Mouse (Mus musculus): ENCODE measurements around the gene Acap1. TPM values are rescaled to one million over a fixed set of nuclear protein-coding genes. Genes with fewer than 3 reads are reported as not detected.

Acap1 gene
- polyA plus RNA-seq, 1 experiment = 47.6 TPM

GRCm38 (mm10) chr11:69878952-69879351, 16.4 kb downstream of the Acap1 start:
- peaks cover 6% of the 10 kb centered on the region for H3K27me3 ChIP-seq (replicated peaks)
- H3K4me3 ChIP-seq (replicated peaks) = peak overlapping the region; percentile 95
- peaks cover 15% of the 10 kb centered on the region for H3K36me3 ChIP-seq (replicated peaks; ENCODE audit: low read length)
- peaks cover 78% of the 10 kb centered on the region for H3K4me1 ChIP-seq
- TF ChIP-seq GATA1 (IDR thresholded peaks at IDR 0.05; ENCODE audit: borderline replicate concordance, low read length) = no peak
- TF ChIP-seq FLI1 (IDR thresholded peaks at IDR 0.05; ENCODE audit: low read length) = no peak
- H3K9me3 ChIP-seq = no peaks in the 10 kb centered on the region

GRCm38 (mm10) chr11:69878399-69878798, 16.9 kb downstream of the Acap1 start:
- H3K4me1 ChIP-seq = peaks cover 73% of the 10 kb centered on the region
- peaks cover 6% of the 10 kb centered on the region for H3K27me3 ChIP-seq (replicated peaks)
- TF ChIP-seq FLI1 (IDR thresholded peaks at IDR 0.05; ENCODE audit: low read length) = no peak
- TF ChIP-seq GATA1 (IDR thresholded peaks at IDR 0.05; ENCODE audit: borderline replicate concordance, low read length) = no peak
- H3K4me3 ChIP-seq (replicated peaks) = peak overlapping the region; percentile 40
- H3K36me3 ChIP-seq (replicated peaks; ENCODE audit: low read length) = peaks cover 9% of the 10 kb centered on the region
- no peaks in the 10 kb centered on the region for H3K9me3 ChIP-seq

GRCm38 (mm10) chr11:69877878-69878277, 17.5 kb downstream of the Acap1 start, which contains the start of gene Tmem95:
Gene Tmem95 (minus strand): TSS chr11:69878018.
- TF ChIP-seq FLI1 (IDR thresholded peaks at IDR 0.05; ENCODE audit: low read length) (no peak), GATA1 (IDR thresholded peaks at IDR 0.05; ENCODE audit: borderline replicate concordance, low read length) (no peak)
- H3K4me3 ChIP-seq (replicated peaks) = peak within 1 kb of the TSS; percentile 67
- peaks cover 6% of the 10 kb centered on the region for H3K27me3 ChIP-seq (replicated peaks)
- peaks cover 5% of the 10 kb centered on the region for H3K36me3 ChIP-seq (replicated peaks; ENCODE audit: low read length)
- H3K9me3 ChIP-seq = no peaks in the 10 kb centered on the region
- peaks cover 73% of the 10 kb centered on the region for H3K4me1 ChIP-seq

- H3K4me1 ChIP-seq = peaks cover 67% of the 10 kb centered on the region
- peaks cover 2% of the 10 kb centered on the region for H3K36me3 ChIP-seq (replicated peaks; ENCODE audit: low read length)
- H3K4me3 ChIP-seq (replicated peaks) = peak overlapping the region; percentile 67
- H3K27me3 ChIP-seq (replicated peaks) = peaks cover 6% of the 10 kb centered on the region
- H3K9me3 ChIP-seq = no peaks in the 10 kb centered on the region
- no peak for TF ChIP-seq FLI1 (IDR thresholded peaks at IDR 0.05; ENCODE audit: low read length)
- no peak for TF ChIP-seq GATA1 (IDR thresholded peaks at IDR 0.05; ENCODE audit: borderline replicate concordance, low read length)
Measured at GRCm38 (mm10) chr11:69876867-69877266, 18.5 kb downstream of the Acap1 start.

- peaks cover 2% of the 10 kb centered on the region for H3K36me3 ChIP-seq (replicated peaks; ENCODE audit: low read length)
- TF ChIP-seq FLI1 (IDR thresholded peaks at IDR 0.05; ENCODE audit: low read length) (no peak), GATA1 (IDR thresholded peaks at IDR 0.05; ENCODE audit: borderline replicate concordance, low read length) (no peak)
- H3K4me1 ChIP-seq = peaks cover 60% of the 10 kb centered on the region
- H3K9me3 ChIP-seq = no peaks in the 10 kb centered on the region
- peaks cover 6% of the 10 kb centered on the region for H3K27me3 ChIP-seq (replicated peaks)
- peak overlapping the region; percentile 42 for H3K4me3 ChIP-seq (replicated peaks)
Measured at GRCm38 (mm10) chr11:69876186-69876585, 19.2 kb downstream of the Acap1 start.

GRCm38 (mm10) chr11:69872451-69872850, 22.9 kb downstream of the Acap1 start:
- no peak for TF ChIP-seq GATA1 (IDR thresholded peaks at IDR 0.05; ENCODE audit: borderline replicate concordance, low read length)
- peaks cover 23% of the 10 kb centered on the region for H3K4me1 ChIP-seq
- no peaks in the 10 kb centered on the region for H3K36me3 ChIP-seq (replicated peaks; ENCODE audit: low read length)
- peaks cover 18% of the 10 kb centered on the region for H3K27me3 ChIP-seq (replicated peaks)
- no peak overlapping the region for H3K4me3 ChIP-seq (replicated peaks)
- H3K9me3 ChIP-seq = no peaks in the 10 kb centered on the region

- TF ChIP-seq FLI1 (IDR thresholded peaks at IDR 0.05; ENCODE audit: low read length) (no peak), GATA1 (IDR thresholded peaks at IDR 0.05; ENCODE audit: borderline replicate concordance, low read length) (no peak)
- peaks cover 22% of the 10 kb centered on the region for H3K4me1 ChIP-seq
- no peak overlapping the region for H3K4me3 ChIP-seq (replicated peaks)
- H3K27me3 ChIP-seq (replicated peaks) = peaks cover 24% of the 10 kb centered on the region
- H3K9me3 ChIP-seq = no peaks in the 10 kb centered on the region
- no peaks in the 10 kb centered on the region for H3K36me3 ChIP-seq (replicated peaks; ENCODE audit: low read length)
Measured at GRCm38 (mm10) chr11:69871822-69872221, 23.5 kb downstream of the Acap1 start.

GRCm38 (mm10) chr11:69870289-69871069, 24.9 kb downstream of the Acap1 start:
- Histone ChIP-seq H3K36me3 (replicated peaks; ENCODE audit: low read length) (no peaks in the 10 kb centered on the region), H3K4me1 (peaks cover 8% of the 10 kb centered on the region), H3K4me3 (replicated peaks) (no peak overlapping the region), H3K27me3 (replicated peaks) (peaks cover 30% of the 10 kb centered on the region), H3K9me3 (no peaks in the 10 kb centered on the region)
- TF ChIP-seq GATA1 (IDR thresholded peaks at IDR 0.05; ENCODE audit: borderline replicate concordance, low read length) = no peak
- TF ChIP-seq FLI1 (IDR thresholded peaks at IDR 0.05; ENCODE audit: low read length) = no peak

- no peak for TF ChIP-seq GATA1 (IDR thresholded peaks at IDR 0.05; ENCODE audit: borderline replicate concordance, low read length)
- no peak for TF ChIP-seq FLI1 (IDR thresholded peaks at IDR 0.05; ENCODE audit: low read length)
- peaks cover 10% of the 10 kb centered on the region for H3K4me1 ChIP-seq
- H3K4me3 ChIP-seq (replicated peaks) = no peak overlapping the region
- H3K9me3 ChIP-seq = no peaks in the 10 kb centered on the region
- H3K27me3 ChIP-seq (replicated peaks) = peaks cover 30% of the 10 kb centered on the region
- H3K36me3 ChIP-seq (replicated peaks; ENCODE audit: low read length) = no peaks in the 10 kb centered on the region
Measured at GRCm38 (mm10) chr11:69867335-69867734, 28.0 kb downstream of the Acap1 start.

- H3K27me3 ChIP-seq (replicated peaks) = peaks cover 32% of the 10 kb centered on the region
- peaks cover 10% of the 10 kb centered on the region for H3K4me1 ChIP-seq
- no peak for TF ChIP-seq GATA1 (IDR thresholded peaks at IDR 0.05; ENCODE audit: borderline replicate concordance, low read length)
- no peak for TF ChIP-seq FLI1 (IDR thresholded peaks at IDR 0.05; ENCODE audit: low read length)
- H3K4me3 ChIP-seq (replicated peaks) = no peak overlapping the region
- no peaks in the 10 kb centered on the region for H3K9me3 ChIP-seq
- no peaks in the 10 kb centered on the region for H3K36me3 ChIP-seq (replicated peaks; ENCODE audit: low read length)
Measured at GRCm38 (mm10) chr11:69865561-69865960, 29.8 kb downstream of the Acap1 start.
